Mouse (Mus musculus) effector memory CD4-positive, alpha-beta T cell, adult 5 months (primary cell): ENCODE measurements around the gene Gm10354. TPM values are rescaled to one million over a fixed set of nuclear protein-coding genes. Genes with fewer than 3 reads are reported as not detected.

Experiments used
- polyA plus RNA-seq: library from polyadenylated mRNA; unstranded; fragments of 100-300 nt; shearing (Covaris generic); gene quantifications from one replicate; pipeline ENCODE4 v1.2.1, GENCODE M21; 2017

Gm10354 gene
- not detected for polyA plus RNA-seq

DNA sequence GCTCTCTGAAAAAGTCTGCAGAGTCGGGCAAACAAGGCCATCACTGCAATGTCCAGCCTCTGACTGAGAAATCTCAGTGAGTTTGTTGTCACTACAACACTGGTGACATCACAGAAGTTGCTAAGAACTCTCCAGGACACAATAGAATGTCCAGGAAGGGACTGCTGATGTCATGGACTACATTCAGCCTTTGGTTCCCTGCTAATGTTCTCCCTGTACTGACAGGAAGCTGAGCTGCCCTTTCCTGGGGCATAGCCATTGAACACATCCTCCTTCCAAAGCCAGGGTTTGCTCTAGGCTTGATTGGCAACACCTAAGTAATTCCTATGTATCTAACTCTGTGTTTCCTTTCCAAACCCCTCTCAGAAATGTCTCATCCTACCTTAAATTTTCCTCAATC is at the start of gene Gm10354:
TSS of gene Gm10354 (minus strand) at position 101 of the 400 bp plus-strand sequence.

DNA sequence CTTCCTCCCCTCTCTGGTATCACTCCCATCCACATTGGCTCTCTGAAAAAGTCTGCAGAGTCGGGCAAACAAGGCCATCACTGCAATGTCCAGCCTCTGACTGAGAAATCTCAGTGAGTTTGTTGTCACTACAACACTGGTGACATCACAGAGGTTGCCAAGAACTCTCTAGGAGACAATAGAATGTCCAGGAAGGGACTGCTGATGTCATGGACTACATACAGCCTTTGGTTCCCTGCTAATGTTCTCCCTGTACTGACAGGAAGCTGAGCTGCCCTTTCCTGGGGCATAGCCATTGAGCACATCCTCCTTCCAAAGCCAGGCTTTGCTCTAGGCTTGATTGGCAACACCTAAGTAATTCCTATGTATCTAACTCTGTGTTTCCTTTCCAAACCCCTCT is 40.4 kb downstream of the Gm10354 start, which contains the start of gene Speer4e:
TSS of gene Speer4e (minus strand) at position 101 of the 400 bp plus-strand sequence.

Other genes starting within 250 kb of the Gm10354 start
- gene Gm9758, start 64.0 kb downstream of the Gm10354 start, polyA plus RNA-seq, result not detected
- gene Speer4e, start 40.5 kb downstream of the Gm10354 start, polyA plus RNA-seq, result not detected
- not detected for gene Gm17019, start 54.1 kb upstream of the Gm10354 start, polyA plus RNA-seq